Mouse (Mus musculus): ENCODE results near the gene Gp2.

Gp2 gene

GRCm38 (mm10) chr7:119459185-119459584 is at the start of gene Gp2:
Gene Gp2, minus strand, starts transcription at chr7:119459285.
- CTCF ChIA-PET = no interaction called here

- CTCF ChIA-PET = no interaction called here
Measured at GRCm38 (mm10) chr7:119490041-119490780, 31.1 kb upstream of the Gp2 start.

DNA sequence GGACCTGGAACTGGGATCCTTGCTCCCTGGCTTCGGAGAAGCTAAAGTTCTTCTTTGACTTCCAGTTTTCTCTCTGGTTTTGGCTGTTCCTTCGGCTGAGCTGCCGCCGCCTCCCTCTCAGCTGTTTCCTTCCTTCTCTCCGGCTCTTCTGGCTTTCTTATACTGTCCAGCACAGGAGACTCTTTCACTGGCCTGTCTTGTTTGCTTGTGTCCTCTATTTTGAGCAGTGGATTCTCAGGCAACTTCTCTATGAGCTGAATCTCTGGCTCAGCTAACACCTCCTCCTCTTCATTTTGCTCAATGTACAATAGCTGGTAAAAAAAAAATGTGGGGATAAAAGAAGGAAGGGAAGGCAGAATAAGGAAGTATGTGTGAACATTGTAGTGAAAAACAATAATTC is 27.6 kb upstream of the Gp2 start:
- CTCF ChIA-PET = no interaction called here

DNA sequence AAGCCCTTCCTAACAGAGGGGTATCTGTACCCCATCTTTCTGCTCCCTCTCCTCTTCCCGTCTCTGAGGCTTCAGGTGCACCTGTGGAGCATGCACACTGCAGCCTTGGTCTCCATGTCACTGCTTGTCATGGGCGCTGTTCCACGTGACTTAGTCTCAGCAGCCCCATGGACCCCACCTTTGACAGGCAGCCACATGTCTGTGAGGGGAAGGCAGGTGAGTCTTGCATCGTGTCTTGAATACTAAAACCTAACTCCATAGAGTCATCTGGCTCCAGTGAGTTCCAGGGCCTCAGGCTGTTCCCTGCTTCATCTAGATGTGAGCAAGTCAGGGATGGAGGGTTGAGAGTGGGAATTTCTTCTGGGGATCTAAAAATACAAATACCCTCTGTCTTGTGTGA is 25.1 kb upstream of the Gp2 start:
- CTCF ChIA-PET = no interaction called here

DNA sequence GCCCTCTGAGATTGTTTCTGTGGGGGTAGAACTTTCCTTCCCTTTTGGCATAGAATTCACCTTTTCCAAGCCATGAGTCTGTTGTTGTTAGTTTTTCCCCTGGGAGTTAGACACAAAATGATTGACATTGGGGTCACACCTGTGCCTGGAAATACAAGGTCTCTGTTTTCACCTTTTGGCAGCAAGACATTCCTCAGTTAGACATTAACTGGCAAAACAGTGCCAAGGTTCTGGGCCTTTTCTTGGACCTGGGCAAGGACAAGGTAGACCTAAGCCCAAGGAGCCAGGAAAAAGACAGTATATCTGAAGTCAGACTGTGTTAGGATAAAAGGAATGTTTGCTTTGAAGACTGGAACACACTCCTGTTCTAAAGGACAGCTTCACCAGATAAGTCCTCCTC is 20.2 kb upstream of the Gp2 start, which contains the start of gene Umod:
Gene Umod (minus strand): TSS at position 27 of the 400 bp plus-strand sequence.
- CTCF ChIA-PET = no interaction called here

DNA sequence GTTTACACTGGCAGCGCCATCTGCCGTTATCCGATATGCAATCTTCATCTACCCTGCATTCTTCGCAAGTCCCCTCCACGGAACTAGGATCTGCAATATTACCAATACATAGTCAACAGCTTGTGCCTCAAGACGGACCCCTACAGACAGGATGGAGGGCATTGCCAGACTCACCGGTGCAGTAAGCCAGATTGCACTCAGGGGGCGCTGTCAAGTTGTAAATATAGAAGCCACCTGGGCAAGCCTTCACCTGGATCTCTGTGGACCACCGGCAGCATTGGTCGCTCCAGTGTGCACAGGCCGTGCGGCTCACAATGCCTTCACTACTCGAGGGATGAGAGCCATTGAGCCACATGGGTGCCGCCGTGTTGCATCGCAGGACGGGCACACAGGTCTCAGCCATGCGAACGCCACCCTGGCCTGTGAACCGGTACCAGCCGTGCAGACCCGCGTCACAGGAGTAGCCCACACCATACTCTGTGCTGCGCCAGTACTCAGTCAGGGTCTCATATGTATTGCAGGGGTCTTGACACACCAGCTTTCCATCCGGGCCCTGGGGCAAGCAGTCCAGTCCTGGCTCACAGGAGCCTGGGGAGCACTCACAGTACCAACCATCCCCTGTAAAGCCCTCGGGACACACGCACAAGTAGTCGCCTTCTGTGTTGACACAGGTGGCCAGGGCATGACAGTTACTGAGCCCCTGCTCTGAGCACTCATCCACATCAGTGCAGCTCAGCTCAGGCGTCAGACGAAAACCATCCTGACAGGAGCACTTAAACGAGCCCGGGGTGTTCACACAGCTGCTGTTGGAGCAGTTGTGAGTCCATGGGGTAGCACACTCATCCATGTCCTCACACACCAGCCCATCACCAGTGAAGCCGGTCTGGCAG is 17.7 kb upstream of the Gp2 start:
- CTCF ChIA-PET = no interaction called here

GRCm38 (mm10) chr7:119454192-119454591 is 4.9 kb downstream of the Gp2 start:
- CTCF ChIA-PET = no interaction called here

DNA sequence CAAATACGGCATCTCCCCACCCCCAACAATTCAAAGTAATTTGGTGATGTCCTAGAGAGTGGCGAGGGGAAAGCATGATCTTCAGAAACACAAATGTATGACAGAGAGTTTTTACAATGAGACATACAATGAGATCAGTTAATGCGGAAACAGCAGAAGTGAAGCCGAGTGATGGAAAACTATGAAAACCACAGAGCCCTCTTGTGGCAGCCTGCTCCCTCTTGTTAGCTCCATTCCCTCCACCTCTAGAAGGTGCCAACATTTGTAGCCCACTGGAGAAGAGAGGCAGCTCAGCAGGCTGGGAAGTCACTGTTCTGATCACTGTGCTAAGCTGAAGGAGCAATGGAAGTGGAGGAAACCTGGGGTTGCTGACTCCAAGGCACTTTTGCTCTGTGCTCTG is 15.2 kb downstream of the Gp2 start:
- CTCF ChIA-PET = no interaction called here

DNA sequence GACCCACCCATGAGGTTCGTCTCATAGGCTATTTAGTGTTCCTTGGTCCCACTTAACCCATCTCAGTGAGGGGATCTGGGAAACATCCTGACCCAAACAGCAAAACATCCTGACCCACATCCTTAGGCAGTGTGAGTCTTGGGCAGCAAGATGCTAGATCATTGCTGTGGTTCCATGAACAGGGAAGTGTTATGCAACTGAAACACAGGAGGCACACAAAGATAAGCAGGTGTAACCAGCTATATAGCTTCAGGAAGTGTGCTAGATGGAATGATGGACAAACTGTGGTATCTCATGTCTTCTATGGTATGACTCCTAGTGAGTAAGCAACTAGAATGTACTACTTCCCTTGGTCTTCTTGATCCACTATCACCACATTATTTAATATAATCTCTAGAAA is 17.1 kb downstream of the Gp2 start:
- CTCF ChIA-PET = no interaction called here

- CTCF ChIA-PET = no interaction called here
Measured at GRCm38 (mm10) chr7:119427180-119427616, 31.9 kb downstream of the Gp2 start.

DNA sequence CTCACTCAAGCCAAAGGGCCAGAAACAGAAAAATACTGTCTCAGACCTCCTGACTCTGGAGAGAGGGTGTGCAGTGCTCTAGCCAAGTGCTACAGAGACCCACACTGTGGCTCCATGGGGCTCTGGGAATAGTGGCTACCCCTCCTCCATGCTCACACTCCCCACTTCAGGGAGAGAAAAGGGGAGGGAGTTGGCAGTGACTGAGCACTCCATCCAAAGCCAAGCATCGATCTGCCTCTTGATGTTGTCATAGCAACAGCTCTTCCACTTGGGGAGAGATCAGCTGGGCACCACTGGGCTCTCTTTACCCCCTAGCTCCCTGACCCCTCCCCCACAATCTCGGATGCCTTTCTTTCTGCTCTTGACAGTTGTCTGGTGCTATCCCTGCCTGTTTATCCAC is 38.4 kb downstream of the Gp2 start:
- CTCF ChIA-PET = no interaction called here

DNA sequence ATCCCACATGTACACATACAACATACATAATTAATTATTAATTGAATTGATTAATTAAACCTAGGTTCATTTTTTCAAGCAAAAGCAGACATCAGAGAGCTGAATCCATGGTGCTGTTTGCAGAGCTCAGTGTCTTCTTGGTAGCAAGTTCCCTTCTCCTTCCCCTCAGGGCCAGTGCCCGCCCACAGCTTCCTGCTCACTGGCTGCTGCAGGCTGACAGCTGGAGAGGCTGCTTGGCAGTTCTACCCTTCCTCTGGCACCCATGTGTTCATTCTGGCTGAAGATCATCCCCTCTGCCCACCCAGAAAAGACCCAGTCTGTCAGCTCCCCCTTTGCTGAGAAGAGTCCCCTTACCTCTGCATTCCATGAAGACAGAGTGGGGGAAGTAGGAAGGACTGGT is 40.6 kb downstream of the Gp2 start:
- CTCF ChIA-PET = interaction anchor here (0.6 kb wide), 1 partner anchor 184 kb away, joined by 5 read pairs; no protein-coding TSS in a partner anchor

GRCm38 (mm10) chr7:119394050-119394732 is 64.9 kb downstream of the Gp2 start:
- CTCF ChIA-PET = no interaction called here
